Mouse (Mus musculus) kidney, adult 8-10 months (tissue): ENCODE results near the gene Hmgn2.
A peak's percentile ranks its signal among the peaks of the same experiment; 100 is the strongest.
"Not testable (repeated sequence)": the region's sequence is repeated elsewhere in the genome, so short reads cannot be mapped to it uniquely, and the experiment has no call there.

Source experiments
- DNase-seq, 2 experiments: peaks; one replicate each; pipeline ENCODE4 v3.0.0; 2022

Gene Hmgn2

DNA sequence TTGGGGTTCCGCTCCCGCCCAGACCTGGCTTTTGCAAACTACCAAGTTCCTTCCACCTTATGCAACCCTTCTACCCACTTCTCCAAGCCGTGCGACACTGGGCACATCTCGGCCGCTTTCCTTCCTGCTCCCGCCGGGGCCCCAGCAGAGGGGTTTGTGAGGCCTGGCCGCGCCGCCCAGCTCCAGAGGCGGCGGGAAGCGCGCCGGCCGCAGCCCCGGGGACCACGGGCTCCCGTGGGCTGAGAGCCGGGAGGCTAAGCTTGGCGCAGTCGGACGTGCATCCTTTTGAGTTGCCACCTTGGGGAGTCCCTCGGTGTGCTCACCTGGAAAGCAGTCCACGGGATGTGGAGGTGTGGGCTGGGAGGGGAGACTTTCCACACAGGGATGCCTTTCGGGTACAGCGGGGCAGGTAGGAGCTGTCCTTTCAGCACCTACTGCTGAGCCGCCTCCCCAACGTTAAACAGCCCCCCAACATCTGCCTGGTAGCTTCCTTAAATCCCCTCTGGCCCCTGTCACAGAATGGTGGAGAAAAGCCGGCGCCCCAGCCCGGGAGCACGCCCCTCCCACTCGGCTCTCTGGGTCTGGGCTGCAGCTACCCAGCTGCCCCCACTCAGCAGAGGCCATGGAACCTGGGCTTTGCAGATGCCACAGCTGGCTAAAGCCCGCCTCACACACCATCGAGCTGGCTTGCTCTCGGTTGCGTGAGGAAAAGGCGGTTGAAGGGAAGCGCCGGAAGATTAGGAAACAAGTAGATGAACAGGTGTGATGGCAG is at the start of gene Hmgn2:
Gene Hmgn2, minus strand, starts transcription at position 501 of the 772 bp plus-strand sequence.
- DNase-seq, result peak; percentile 29 to 41

DNA sequence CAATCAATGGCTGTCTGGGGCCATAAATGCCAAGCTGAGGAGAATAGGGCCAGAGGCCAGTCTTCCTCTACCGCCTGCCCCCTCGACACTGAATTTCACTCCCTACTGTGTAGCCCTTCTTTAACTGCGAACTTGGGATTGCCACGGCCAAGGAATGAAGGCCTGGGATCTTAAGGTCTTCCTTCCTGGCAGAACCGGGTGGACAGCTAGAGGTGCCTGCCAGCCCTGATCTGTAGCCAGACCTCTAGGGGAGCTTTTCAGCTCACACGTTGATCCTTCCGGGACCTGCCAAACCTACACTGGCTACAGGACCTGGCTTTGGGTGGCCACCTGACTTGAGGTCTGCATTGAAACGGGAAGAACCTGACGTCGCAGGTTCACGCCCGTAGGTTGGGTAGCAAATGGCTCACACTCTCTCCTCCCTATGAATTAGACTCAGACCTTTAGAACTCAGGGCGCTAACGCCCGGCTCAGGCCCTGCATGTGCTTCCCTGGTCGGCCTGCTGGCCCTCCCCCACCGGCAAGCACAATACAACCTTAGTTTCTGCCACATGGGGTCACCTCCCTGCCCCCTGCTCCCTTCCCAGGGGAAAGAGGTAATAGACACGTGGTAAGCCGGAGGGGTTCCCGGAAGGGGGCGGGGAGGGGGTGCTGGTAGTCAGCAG is 48.9 kb upstream of the Hmgn2 start:
- no peak for DNase-seq

DNA sequence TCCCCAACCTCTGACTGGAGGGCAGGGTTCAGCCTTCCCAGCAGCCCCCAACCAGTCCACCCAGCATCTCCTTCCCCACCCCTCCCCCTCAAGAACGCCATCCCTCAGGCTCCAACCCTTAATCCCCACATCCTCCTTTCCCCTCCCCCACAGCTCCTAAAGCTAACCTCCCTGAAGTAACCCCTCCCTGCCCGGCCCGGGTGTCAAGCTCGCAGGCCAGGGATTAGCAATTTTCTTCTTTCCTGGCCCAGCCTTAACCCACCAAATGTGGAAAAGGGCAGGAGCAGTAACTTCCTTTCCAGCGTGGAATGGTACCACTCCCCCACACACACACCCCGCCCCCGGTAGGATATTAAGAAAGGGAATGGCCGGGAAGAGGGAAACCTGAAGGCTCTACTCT is 48.3 kb upstream of the Hmgn2 start:
- DNase-seq, result no peak

DNA sequence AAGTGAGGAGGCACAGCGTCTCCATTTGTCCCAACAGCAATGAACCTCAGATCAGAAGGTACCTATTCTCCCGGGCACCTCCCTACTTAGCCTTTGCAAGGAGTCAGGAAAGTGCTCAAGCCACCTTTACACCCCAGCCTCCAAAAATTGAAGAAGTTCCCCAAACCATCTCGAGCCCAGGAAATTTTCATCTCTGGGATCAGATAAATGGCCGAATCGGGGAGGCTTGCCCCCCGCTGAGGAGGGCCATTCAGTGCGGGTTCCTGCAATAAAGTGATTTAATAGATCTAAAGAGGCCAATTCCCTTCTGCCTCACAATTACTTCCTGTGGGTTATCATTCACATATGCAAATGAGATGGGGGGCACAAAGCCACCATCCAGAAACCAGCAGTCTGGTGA is 47.8 kb upstream of the Hmgn2 start:
- DNase-seq, result no peak

DNA sequence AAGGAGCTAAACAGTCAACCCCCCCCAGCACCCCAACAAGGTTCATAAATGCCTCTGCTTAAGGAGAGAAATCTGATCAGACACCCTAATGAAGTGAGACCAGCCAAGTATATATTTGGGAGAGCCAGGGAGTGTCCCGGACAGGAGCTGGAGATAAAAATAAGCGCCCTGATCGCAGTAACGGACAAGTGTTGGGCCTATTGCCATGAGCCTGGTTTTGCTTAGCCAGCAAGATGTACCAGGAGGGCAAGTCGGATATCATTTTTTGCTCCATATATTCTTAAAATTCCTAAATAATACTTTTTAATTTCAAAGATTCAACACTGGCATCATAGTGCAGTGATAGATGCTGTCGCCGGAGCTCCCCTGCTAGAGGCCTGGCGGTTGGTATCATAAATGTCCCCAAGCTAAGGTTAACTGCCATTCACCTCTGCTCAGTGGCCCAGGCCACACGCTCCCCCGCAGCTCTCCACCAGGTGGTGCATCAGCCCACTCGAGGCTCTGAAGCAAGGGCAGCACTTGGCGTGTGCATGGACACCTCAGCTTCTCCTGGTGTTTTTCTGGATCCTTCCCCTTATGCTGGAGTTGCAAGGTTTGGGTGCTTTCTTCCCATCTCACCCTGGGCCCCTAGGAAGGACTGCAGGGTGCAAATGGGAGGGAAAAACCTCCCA is 44.5 kb upstream of the Hmgn2 start:
- DNase-seq, result no peak

DNA sequence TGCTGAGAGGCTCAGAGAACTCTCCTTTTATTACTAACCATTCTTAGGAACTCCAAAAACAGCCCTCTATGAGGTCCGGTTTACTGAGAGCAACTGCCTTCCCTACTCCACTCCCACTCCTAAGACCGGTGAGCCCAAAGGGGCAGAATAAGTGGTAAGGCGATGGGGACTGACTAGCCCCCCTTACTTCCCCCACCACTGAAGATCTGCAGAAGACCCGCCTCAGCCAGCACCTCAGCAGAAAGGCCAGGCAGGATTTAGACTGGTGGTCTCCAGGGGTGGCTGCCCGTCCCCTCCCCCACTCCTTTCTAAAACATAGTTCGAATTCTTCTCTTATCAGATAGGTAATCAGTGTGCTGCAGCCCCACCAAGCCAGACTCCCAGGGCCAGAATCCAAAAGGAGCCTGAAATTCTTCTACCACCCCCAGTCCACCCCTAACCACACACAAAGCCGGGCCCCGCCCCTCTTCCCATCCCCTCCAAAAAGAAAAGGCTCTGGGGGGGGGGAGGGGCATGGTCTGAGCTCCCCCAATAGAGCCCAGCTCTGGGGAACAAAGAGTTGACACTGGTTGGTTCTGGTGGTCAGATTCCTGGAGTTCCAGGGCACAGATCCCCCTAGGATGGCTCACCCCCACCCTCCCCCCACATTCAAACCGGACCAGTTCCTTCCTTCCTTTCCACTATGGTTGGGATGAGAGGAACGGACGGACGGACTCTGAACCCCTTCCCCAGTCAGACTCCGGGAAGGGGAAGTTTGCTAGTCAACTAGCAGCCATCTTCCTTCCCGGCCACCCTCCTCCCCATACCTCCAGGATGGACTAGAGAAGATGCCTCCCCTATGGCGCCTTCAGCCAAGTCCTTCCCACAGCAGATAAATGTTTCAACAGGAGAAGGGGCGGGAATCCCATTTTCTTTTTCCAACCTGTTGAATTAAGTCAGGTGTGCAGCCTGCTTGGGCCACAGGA is 43.3 kb upstream of the Hmgn2 start:
- DNase-seq, result no peak

DNA sequence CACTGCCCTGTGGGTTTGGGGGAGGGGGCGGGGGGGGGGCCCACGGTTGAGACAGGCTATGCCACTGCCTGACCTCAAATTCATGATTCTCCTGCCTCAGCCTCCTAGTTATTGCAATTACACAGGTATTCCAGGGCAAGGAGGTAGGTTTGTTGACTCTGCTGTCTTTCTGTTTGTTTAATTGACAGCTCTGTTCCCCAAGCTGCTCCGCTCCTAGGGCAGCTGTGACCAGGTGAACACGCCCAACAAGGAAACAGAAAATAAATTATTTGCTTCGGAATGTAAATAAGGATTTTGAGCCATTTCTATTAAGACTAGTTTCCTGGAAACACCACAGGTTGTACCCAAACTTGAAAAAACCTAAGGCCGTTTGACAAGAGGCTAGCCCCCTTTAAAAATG is 41.3 kb upstream of the Hmgn2 start:
- no peak for DNase-seq

DNA sequence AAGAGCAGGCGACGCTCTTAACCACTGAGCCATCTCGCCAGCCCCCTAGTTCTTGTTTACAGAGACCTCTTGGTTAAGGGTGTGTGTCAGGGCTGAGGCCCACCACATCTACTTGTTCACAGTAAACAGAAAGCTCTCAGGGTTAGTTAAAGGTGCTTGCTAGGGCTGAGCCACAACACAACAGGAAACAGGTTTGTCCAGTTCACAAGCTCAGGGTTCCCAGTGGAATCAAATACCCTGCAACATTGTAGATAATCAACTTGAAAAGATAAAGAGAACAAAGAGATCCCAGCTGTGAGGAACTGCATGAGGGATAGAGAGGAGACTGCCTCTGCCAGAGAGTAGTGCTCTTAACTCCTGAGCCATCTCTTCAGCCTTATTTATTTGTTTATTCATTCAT is 38.4 kb upstream of the Hmgn2 start:
- no peak for DNase-seq

DNA sequence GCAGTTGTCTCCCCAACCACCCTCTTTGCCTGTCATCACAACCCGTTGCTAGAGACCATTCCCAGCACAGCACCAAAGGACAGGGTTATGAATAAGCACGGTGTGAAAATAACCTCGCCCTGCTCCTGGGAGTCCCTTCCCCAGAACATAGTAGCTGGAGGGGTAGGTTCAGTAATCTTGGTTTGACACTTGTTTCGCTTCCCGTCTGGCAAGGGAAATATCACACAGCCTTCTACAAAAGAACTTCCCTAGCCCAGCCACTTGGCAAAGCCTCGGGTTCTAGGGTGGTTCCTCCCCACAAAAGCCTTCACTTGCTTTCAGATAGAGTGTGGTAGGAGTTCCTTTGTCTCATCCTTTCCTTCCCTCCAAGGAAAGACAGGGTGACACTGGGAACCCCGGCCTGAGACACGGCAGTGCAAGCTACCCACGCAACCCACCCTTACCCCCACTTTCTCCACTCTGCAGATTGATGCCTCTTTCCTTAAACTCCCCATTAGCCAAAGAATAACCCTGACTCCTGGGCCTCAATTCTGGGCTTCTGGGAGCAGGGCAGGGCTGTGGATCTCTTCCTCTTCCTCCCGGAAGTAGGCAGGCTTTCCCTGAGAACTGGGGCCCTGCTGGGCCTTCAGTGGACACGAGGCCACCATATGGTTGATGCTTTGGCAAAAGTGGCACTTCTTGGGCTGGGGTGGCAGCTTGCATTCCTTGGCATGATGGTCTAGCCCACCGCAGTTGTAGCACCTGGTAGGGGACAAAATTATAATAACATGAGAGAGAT is 37.3 kb upstream of the Hmgn2 start:
- DNase-seq, result no peak

DNA sequence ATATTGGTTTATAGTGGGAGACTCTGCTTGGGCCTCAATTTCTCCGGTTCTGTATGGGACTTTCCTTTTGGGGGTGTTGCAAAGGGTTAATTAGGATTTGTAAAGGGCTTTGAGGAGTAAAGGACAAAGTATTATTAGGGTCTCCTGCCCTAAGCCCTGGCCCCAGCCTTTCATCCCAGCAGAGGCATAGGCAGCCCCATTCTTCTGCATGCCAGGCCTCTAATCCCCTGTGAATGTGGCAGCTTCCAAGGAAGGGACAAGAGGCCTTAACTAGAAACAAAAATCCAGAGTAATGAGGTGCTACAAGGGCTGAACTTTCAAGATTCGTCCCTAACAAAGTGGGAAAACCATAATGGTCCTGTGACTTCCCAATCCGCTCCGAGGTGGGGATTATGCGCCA is 34.5 kb upstream of the Hmgn2 start:
- no peak for DNase-seq

DNA sequence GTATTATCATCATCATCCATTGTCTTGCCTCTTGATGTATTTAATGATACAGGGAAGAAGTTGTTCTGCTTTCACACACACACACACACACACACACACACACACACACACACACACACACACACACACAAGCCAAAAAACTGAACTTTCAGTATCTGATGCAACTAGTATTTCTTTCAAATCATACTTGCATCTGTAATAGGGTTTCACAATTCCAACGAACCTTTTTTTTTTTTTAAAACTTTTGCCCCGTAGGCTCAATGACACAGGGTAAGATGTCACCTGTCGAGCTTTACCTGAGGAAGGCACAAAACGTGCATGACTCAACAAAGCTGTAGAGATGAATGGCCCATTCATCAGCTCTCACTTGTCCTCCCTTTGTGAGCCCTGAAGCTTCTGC is 33.8 kb upstream of the Hmgn2 start:
- no peak for DNase-seq

DNA sequence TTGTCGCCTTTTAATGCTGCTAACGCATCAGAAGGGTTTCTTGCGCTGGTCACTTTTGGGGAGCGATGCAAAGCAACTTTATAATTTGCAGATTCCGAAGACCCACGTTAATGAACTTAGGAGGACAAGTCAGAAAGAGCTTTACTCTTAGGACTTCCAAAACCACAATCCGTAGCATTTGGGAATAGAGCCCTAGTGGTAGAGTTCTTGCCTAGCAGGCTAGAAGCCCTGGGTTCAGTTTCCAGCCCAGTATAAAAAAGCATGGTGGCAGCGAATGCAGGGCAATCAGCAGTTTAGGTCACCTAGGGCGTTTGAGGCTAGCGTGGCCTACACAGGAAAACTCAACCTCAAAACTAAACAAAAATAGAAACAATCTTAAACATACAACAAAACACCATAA is 33.3 kb upstream of the Hmgn2 start:
- no peak for DNase-seq

DNA sequence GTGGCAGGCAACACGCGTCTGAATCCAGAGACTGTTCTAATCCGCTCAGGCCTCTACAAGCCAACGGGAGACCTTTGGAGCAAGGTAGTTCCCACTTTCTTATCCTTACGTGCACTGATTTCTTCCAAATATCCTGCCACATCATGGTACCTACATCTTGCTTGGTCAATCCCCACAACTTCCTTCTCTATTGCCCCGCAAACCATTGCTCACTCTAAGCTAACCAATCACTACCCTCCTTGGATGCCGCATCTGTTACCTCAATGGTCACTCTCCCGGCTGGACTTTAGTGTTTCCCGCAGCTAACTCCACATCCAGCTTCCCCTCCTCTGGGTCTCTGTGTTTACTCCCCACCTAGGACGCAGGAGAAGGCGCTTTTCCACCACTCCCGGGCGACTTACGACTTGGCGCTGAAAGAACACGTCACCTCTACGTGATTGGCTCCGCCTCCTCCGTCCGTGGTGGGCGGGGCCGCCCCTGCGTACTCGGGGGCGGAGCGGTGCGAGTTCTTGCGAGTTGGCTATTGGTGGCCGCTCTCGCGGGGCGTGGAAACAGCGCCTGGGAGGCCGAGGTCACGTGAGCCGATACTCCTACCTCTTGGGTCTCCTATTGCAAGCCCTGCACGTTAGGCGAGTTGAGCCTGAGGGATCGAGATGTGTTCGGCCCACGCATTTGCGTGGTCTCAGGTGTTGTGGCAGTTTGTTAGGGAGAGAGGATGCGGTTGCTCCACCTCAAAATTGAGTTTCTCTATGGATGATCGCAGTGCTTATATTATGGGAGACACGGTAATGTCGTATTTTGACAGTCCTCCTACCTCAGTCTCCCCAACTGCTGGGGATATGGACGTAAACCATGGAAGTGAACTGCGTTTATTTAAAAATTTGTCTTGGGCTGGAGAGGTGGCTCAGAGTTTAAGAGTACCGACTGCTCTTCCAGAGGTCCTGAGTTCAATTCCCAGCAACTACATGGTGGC is 32.3 kb upstream of the Hmgn2 start, which contains the start of gene Dhdds:
Gene Dhdds, minus strand, starts transcription at position 453 of the 973 bp plus-strand sequence.
- DNase-seq, result peak; percentile 96

DNA sequence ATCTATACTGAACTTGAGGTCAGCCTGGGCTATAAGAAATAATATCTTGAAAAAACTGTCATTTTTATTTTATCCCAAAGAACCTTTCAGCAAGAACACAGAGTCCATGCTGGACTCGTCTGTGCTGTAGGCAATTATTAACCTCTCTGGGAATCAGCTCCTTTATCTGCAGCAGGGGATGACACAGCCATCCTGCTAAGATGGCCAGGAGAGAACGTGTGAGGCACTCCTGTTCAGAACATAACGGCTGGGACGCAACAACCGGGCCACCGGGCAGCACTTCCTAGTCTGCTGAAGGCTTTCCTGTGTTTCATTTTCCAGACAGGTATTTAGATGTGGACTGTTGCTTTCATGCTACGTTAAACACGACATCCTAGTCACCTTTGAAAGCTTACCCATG is 26.2 kb upstream of the Hmgn2 start:
- DNase-seq, result peak in 1 of 2 experiments; percentile 24

DNA sequence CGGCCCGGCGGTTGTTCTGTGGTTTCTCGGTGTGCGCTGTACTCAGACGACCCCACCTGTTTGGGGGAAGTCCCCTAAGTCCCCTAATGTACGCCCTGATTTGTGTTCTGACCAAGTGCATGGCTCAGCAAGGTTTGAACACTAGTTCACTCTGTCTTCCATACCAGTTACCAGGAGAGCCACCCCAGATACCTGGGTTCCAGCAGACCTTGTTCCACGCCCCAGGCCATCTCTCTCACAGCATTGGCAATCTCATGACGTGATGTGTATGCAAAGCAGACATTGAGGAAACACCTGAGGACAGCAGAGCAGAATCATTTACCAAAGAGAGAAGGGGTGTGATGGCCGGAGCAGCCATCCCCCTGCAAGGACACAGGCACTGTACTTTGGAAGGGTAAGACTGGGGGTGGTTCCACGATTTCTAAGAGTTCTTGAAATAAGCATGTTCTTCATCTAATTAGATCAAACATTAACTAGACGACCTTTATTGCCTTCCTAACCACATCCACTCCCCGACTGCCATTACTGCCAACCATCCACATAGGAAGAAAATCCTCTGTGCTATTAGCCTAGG is 22.7 kb upstream of the Hmgn2 start:
- DNase-seq, result peak; percentile 47 to 62

DNA sequence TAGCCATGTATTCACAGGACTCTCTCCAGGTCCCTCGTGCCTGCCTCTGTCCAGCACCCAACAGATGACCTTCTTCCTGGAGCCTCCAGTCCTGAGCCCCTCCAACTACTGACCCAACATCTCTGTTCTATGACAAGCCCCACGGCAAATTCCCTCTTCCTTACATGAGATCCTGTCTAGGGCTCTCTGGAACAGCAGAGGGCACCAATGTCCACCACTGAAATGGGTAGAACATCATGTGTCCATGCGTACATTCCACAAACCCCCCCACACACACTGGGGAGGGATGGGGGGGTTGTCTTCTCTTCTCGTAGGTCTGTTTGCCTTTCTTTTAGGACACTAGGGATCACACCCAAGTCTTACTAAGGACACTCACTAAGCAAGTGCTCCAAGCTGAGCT is 21.6 kb upstream of the Hmgn2 start:
- no peak for DNase-seq

DNA sequence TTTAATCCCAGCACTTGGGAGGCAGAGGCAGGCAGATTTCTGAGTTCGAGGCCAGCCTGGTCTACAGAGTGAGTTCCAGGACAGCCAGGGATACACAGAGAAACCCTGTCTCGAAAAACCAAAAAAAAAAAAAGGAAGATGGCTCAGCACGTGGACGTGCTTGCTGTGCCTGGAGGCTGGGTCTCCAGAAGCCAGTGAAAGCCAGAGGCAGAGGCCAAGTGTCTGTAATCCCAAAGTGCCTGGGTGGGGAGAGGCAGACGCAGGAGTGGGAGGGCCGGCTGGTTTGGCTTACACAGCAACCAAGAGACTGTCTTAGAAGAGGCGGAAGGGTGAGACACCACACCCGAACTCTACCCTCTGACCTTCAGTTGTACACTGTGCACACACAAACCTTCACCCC is 19.8 kb upstream of the Hmgn2 start:
- DNase-seq, result not testable (repeated sequence)

DNA sequence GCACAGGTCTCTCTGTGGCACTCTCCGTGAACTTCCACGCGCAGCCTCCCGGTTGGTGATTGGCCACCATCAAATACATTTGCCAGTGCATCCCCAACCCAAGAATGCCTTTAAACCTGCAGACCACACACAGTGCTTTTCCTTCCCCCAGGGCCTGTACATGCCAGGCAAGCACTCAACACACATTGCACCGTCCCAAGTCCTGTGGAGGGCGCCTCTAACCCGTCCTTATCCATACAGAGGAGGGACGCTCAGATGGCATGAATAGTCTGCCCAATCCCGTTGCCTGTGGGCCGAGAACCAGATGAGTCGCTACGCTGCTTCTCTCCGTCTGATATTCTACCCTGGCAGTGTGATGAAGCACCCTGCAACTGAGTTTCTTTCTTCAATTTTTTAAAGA is 14.5 kb upstream of the Hmgn2 start:
- DNase-seq, result no peak

DNA sequence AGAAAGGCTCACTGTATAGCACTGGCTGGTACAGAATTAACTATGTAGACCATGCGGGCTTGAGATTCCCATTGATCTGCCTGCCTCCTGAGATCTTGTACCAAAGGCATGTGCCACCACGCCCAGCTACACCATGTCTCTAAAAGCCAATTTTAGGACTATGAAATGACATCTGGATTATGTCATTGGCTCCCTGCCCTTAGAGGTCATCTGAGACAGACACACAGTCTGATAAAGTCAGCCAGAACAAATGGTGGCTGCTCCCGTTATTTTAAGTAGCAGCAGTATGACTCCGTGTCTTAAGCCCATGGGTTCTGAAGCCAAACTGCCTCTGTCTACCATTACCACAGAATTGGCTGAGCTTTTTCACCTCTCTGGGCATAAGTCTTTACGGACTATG is 12.0 kb upstream of the Hmgn2 start:
- no peak for DNase-seq

DNA sequence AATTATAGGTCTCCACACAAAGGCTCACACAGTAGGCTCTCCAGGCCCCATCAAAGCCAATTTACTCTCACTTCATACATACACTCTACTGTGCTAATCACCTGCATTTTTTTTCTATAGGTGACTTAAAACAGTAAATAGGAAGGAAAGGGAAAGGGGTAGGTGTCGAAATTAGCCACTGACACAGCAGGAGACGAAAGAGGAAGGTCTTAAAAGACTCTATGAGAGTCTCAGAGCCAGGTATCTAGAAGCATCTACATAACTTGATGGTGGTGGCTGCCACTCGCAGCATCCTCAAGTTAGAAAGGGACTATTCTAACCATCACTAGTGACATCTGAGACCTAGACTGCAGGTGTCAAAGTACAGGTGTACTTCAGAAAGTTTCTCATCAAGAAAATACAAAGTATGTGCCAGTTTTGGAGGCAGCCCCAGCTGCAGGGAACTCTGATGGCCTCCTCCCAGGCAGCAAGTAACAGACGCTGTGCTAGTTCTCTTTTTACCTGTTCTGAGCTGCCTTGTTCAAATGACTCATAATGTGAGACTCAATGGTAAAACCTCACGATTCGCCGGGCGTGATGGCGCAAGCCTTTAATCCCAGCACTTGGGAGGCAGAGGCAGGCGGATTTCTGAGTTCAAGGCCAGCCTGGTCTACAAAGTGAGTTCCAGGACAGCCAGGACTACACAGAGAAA is 9.7 kb upstream of the Hmgn2 start:
- no peak for DNase-seq
